Mouse (Mus musculus) heart, postnatal 0 days (tissue): ENCODE data around the gene Zfp839. TPM values are rescaled to one million over a fixed set of nuclear protein-coding genes. Genes with fewer than 3 reads are reported as not detected.

Experiments
- ATAC-seq: fragments of 200-750 bp; cut with Nextera tagmentation; 2 replicates; pipeline ENCODE4 v1.8.0; 2017; ENCODE audit warnings: low read depth, moderate number of reproducible peaks, moderate library complexity; ENCODE audit not compliant: insufficient read depth
- DNase-seq: peaks from one replicate; pipeline ENCODE4 v3.0.0-alpha.2; 2016; ENCODE audit warnings: low spot score
- H3K27ac ChIP-seq: fragments of 300-500 bp; sonication (generic); 2 replicates; pipeline ENCODE4 v1.5.1; 2014; ENCODE audit warnings: low read depth, mild to moderate bottlenecking
- H3K27me3 ChIP-seq: fragments of 300-500 bp; sonication (generic); 2 replicates; pipeline ENCODE4 v1.6.1; 2014; ENCODE audit warnings: low read length, mixed read lengths; ENCODE audit not compliant: control insufficient read depth, insufficient read depth
- H3K36me3 ChIP-seq: fragments of 300-500 bp; sonication (generic); replicated peaks from 2 replicates; pipeline ENCODE4 v1.6.1; 2014; ENCODE audit warnings: low read length, mixed read lengths; ENCODE audit not compliant: control insufficient read depth, insufficient read depth
- H3K4me1 ChIP-seq: fragments of 300-500 bp; sonication (generic); 2 replicates; pipeline ENCODE4 v1.6.1; 2014; ENCODE audit warnings: antibody characterized with exemption; ENCODE audit not compliant: control insufficient read depth, insufficient read depth
- H3K4me2 ChIP-seq: fragments of 300-500 bp; sonication (generic); 2 replicates; pipeline ENCODE4 v1.6.1; 2014; ENCODE audit warnings: low read depth, mild to moderate bottlenecking, low read length, moderate library complexity
- H3K4me3 ChIP-seq: fragments of 300-500 bp; sonication (generic); 2 replicates; pipeline ENCODE4 v1.5.1; 2014; ENCODE audit warnings: low read depth, low read length
- H3K9ac ChIP-seq: fragments of 300-500 bp; sonication (generic); replicated peaks from 2 replicates; pipeline ENCODE4 v1.6.1; 2014; ENCODE audit warnings: low read depth, low read length, mixed read lengths
- H3K9me3 ChIP-seq: fragments of 300-500 bp; sonication (generic); replicated peaks from 2 replicates; pipeline ENCODE4 v1.6.1; 2016; ENCODE audit warnings: low read length; ENCODE audit not compliant: control insufficient read depth
- CTCF ChIP-seq: IDR thresholded peaks from 2 replicates; pipeline ENCODE4 v1.5.1; 2016; ENCODE audit warnings: antibody characterized with exemption, control low read depth, low read depth
- EP300 ChIP-seq: IDR thresholded peaks from 2 replicates; pipeline ENCODE4 v1.6.1; 2016; ENCODE audit warnings: antibody characterized with exemption, low read depth
- WGBS: fragments of 180-500 bp; shearing (Covaris S2); extraction: QIAGEN DNeasy Blood & Tissue Kit; methylation state at CpG from one replicate; pipeline ENCODE4 v1.1.7; 2014; 5-methylcytosine and 5-hydroxymethylcytosine counted together
- polyA plus RNA-seq: library from polyadenylated mRNA; unstranded; fragments of >200 nt; fragmentation: Nextera tagmentation; extraction: Ambion mirVana; gene quantifications from 2 replicates; pipeline ENCODE4 v1.2.1, GENCODE M21; 2015
- total RNA-seq: library from RNA; depleted of rRNA; stranded (reverse); fragments of >200 nt; gene quantifications from 2 replicates; pipeline ENCODE4 v1.2.3, GENCODE M21; 2014; ENCODE audit warnings: low replicate concordance

Gene Zfp839
- total and polyA plus RNA-seq, 2 experiments from 2014 or later, result 3.2 to 4.1 TPM

- no peak overlapping the region for H3K9ac ChIP-seq
- H3K4me1 ChIP-seq, result no peaks in the 10 kb centered on the region
- no peak overlapping the region for H3K27ac ChIP-seq
- H3K36me3 ChIP-seq, result no peaks in the 10 kb centered on the region
- no peaks in the 10 kb centered on the region for H3K9me3 ChIP-seq
- H3K27me3 ChIP-seq, result no peaks in the 10 kb centered on the region
- H3K4me3 ChIP-seq, result no peak overlapping the region
- 84% methylated on average over 10 of the region's 10 CpGs for WGBS
- ATAC-seq, result no peak
- DNase-seq, result no peak
- TF ChIP-seq CTCF, result no peak
- no peak for TF ChIP-seq EP300
- H3K4me2 ChIP-seq, result no peak overlapping the region
These were observed 41.6 kb upstream of the Zfp839 start for GRCm38 (mm10) chr12:110808430-110808829.

GRCm38 (mm10) chr12:110808848-110809247 is 41.2 kb upstream of the Zfp839 start:
- H3K4me1 ChIP-seq, result no peaks in the 10 kb centered on the region
- no peak for DNase-seq
- H3K36me3 ChIP-seq, result no peaks in the 10 kb centered on the region
- H3K27ac ChIP-seq, result no peak overlapping the region
- H3K27me3 ChIP-seq, result no peaks in the 10 kb centered on the region
- TF ChIP-seq CTCF (no peak), EP300 (no peak)
- no peak for ATAC-seq
- no peaks in the 10 kb centered on the region for H3K9me3 ChIP-seq
- H3K4me3 ChIP-seq, result no peak overlapping the region
- 88% methylated on average over 5 of the region's 5 CpGs for WGBS
- no peak overlapping the region for H3K4me2 ChIP-seq
- no peak overlapping the region for H3K9ac ChIP-seq

- Histone ChIP-seq H3K36me3 (no peaks in the 10 kb centered on the region), H3K27me3 (no peaks in the 10 kb centered on the region), H3K9me3 (no peaks in the 10 kb centered on the region), H3K4me3 (no peak overlapping the region), H3K9ac (no peak overlapping the region), H3K4me1 (no peaks in the 10 kb centered on the region), H3K4me2 (no peak overlapping the region), H3K27ac (no peak overlapping the region)
- DNase-seq (no peak), ATAC-seq (no peak)
- TF ChIP-seq CTCF (no peak), EP300 (no peak)
- 82% methylated on average over 9 of the region's 9 CpGs for WGBS
These were observed 36.9 kb upstream of the Zfp839 start for GRCm38 (mm10) chr12:110813132-110813531.

GRCm38 (mm10) chr12:110813624-110814023 is 36.4 kb upstream of the Zfp839 start:
- no peaks in the 10 kb centered on the region for H3K27me3 ChIP-seq
- DNase-seq (no peak), ATAC-seq (no peak)
- no peak overlapping the region for H3K4me2 ChIP-seq
- H3K36me3 ChIP-seq, result no peaks in the 10 kb centered on the region
- 85% methylated on average over 6 of the region's 6 CpGs for WGBS
- H3K9ac ChIP-seq, result no peak overlapping the region
- H3K4me1 ChIP-seq, result no peaks in the 10 kb centered on the region
- no peak overlapping the region for H3K4me3 ChIP-seq
- no peaks in the 10 kb centered on the region for H3K9me3 ChIP-seq
- H3K27ac ChIP-seq, result no peak overlapping the region
- TF ChIP-seq EP300, result no peak
- no peak for TF ChIP-seq CTCF

- ATAC-seq, result no peak
- Histone ChIP-seq H3K27ac (no peak overlapping the region), H3K27me3 (no peaks in the 10 kb centered on the region), H3K4me2 (no peak overlapping the region), H3K4me3 (no peak overlapping the region), H3K9ac (no peak overlapping the region), H3K36me3 (no peaks in the 10 kb centered on the region), H3K9me3 (no peaks in the 10 kb centered on the region), H3K4me1 (no peaks in the 10 kb centered on the region)
- no peak for DNase-seq
- WGBS, result 71% methylated on average over 17 of the region's 17 CpGs
- TF ChIP-seq CTCF (no peak), EP300 (no peak)
These were observed 35.1 kb upstream of the Zfp839 start for GRCm38 (mm10) chr12:110814924-110815323.

- WGBS, result 82% methylated on average over 2 of the region's 2 CpGs
- Histone ChIP-seq H3K27ac (no peak overlapping the region), H3K4me2 (no peak overlapping the region), H3K4me1 (no peaks in the 10 kb centered on the region), H3K9me3 (no peaks in the 10 kb centered on the region), H3K4me3 (no peak overlapping the region), H3K9ac (no peak overlapping the region), H3K27me3 (no peaks in the 10 kb centered on the region), H3K36me3 (no peaks in the 10 kb centered on the region)
- no peak for ATAC-seq
- no peak for TF ChIP-seq EP300
- no peak for TF ChIP-seq CTCF
- no peak for DNase-seq
These were observed 33.2 kb upstream of the Zfp839 start for GRCm38 (mm10) chr12:110816833-110817232.
